In the genomic region with DNA sequence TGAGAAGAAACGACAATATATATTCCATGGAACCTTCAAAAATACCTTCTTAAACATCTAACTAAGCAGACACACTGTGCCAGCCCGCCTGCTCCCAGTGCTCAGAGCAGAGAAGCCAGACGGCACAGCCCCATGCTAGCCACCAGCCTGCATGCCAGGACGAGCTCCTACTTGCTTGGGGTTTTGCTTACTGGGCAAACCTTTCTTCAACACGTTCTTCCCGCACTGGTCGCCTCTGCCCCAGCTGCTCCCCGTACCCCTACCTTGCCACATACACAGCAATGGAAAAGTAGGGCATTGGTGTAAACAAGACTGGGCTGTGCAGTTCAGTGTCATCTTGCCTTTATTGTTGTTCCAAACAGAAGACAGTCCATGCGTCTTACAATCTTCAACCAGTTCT, we compare ENCODE assay signal across 22 mouse cellular contexts.
"Had no signal": no experiment of that assay in that cellular context is flagged by ENCODE, and none has a peak within 500 bp of the region (broad histone marks: within the 10 kb centered on the region; RNA-seq: fewer than 3 reads in every experiment).

No protein-coding gene starts in this region.

- H3K4me2 ChIP-seq: limb, embryonic 13.5 days; lung, embryonic 15.5 days; midbrain, embryonic 13.5 days; neural tube, embryonic 13.5 days; stomach, embryonic 15.5 days had no signal

- DNase-seq: kidney, adult 2 months; kidney, postnatal 25 days; layer of hippocampus, adult 9-11 months; lung, adult 18-20 months; lung, postnatal 36 days; right cerebral cortex, postnatal 25 days; spleen, adult 18-20 months; thymus, postnatal 25 days had no signal

- H3K27me3 ChIP-seq: limb, embryonic 13.5 days; lung, embryonic 15.5 days; megakaryocyte, embryonic 14.5 days; midbrain, embryonic 13.5 days; neural tube, embryonic 13.5 days; stomach, embryonic 15.5 days had no signal

- H3K4me1 ChIP-seq: megakaryocyte, embryonic 14.5 days; midbrain, embryonic 13.5 days; neural tube, embryonic 13.5 days; stomach, embryonic 15.5 days had no signal

- H3K9me3 ChIP-seq: limb, embryonic 10.5 days; limb, embryonic 13.5 days; lung, embryonic 15.5 days; megakaryocyte, embryonic 14.5 days; midbrain, embryonic 10.5 days; midbrain, embryonic 13.5 days; neural tube, embryonic 13.5 days; stomach, embryonic 15.5 days had no signal

- ATAC-seq: inflammation-experienced regulatory T-cells, adult 6 months; intestine, postnatal 0 days; midbrain, embryonic 13.5 days; midbrain, embryonic 16.5 days had no signal

- H3K9ac ChIP-seq: limb, embryonic 13.5 days; lung, embryonic 15.5 days; midbrain, embryonic 13.5 days; neural tube, embryonic 13.5 days; stomach, embryonic 15.5 days had no signal

- H3K27ac ChIP-seq: kidney, postnatal 0 days; layer of hippocampus, adult 2 months; limb, embryonic 10.5 days; limb, embryonic 13.5 days; lung, embryonic 15.5 days; midbrain, embryonic 10.5 days; midbrain, embryonic 13.5 days; neural tube, embryonic 13.5 days; stomach, embryonic 15.5 days had no signal

- H3K4me3 ChIP-seq: layer of hippocampus, adult 2 months; limb, embryonic 10.5 days; limb, embryonic 13.5 days; lung, embryonic 15.5 days; megakaryocyte, embryonic 14.5 days; midbrain, embryonic 10.5 days; midbrain, embryonic 13.5 days; myocyte; neural tube, embryonic 13.5 days; stomach, embryonic 15.5 days had no signal
